Mouse (Mus musculus) MEL (cell line): ENCODE measurements at regions not wholly inside any gene's neighbourhood (a gene's known extent, or its start where the extent isn't known, plus 50 kb on each side); places are given as distances from the start of the nearest gene placed in this dataset.
"Not testable (repeated sequence)": the region's sequence is repeated elsewhere in the genome, so short reads cannot be mapped to it uniquely, and the experiment has no call there.

Experiments
- DNase-seq: peaks from one replicate; pipeline ENCODE4 v3.0.0; 2011; ENCODE audit warnings: low read depth, low spot score
- H3K27ac ChIP-seq: 2 replicates; pipeline ENCODE4 v1.5.1; 2012; ENCODE audit warnings: low read depth, mild to moderate bottlenecking, control low read depth, low read length, moderate library complexity; ENCODE audit not compliant: control insufficient read depth
- H3K27me3 ChIP-seq, 2 experiments: fragments of 150-350 bp in 1 of 2; sonication (generic) in 1 of 2; 2 replicates each; pipeline ENCODE4 v1.6.1; 2012; ENCODE audit warnings: low read length in 2 of 2, mild to moderate bottlenecking in 2 of 2, improper control_type of control experiment in 1 of 2, moderate library complexity in 1 of 2; ENCODE audit not compliant: insufficient read depth in 2 of 2, control insufficient read depth in 1 of 2
- H3K36me3 ChIP-seq, 2 experiments: 2 replicates each; pipeline ENCODE4 v1.6.1; 2012 to 2014; ENCODE audit warnings: low read length in 2 of 2, improper control_type of control experiment in 1 of 2, inconsistent platforms in 1 of 2, mild to moderate bottlenecking in 1 of 2; ENCODE audit not compliant: insufficient read depth in 2 of 2, control insufficient read depth in 1 of 2
- H3K4me1 ChIP-seq, 2 experiments: fragments of 150-350 bp in 1 of 2; sonication (generic) in 1 of 2; 2 replicates each; pipeline ENCODE4 v1.6.1; 2012; ENCODE audit warnings: low read length in 2 of 2, improper control_type of control experiment in 1 of 2, mild to moderate bottlenecking in 1 of 2; ENCODE audit not compliant: insufficient read depth in 2 of 2, control insufficient read depth in 1 of 2
- H3K4me3 ChIP-seq, 2 experiments: fragments of 150-350 bp in 1 of 2; sonication (generic) in 1 of 2; 2 replicates each; pipeline ENCODE4 v1.5.1; 2012; ENCODE audit warnings: low read depth in 2 of 2, low read length in 2 of 2, mild to moderate bottlenecking in 2 of 2, moderate library complexity in 2 of 2, control low read depth in 1 of 2, improper control_type of control experiment in 1 of 2; ENCODE audit not compliant: control insufficient read depth in 1 of 2, insufficient read depth in 1 of 2
- H3K79me2 ChIP-seq: 2 replicates; pipeline ENCODE4 v1.6.1; 2012; ENCODE audit warnings: mild to moderate bottlenecking, low read length, moderate library complexity; ENCODE audit not compliant: control insufficient read depth, poor library complexity, insufficient read depth
- H3K9ac ChIP-seq: 2 replicates; pipeline ENCODE4 v1.6.1; 2012; ENCODE audit warnings: low read depth, mild to moderate bottlenecking, control low read depth, low read length, moderate library complexity; ENCODE audit not compliant: control insufficient read depth, poor library complexity, severe bottlenecking
- H3K9me3 ChIP-seq: fragments of 150-350 bp; sonication (generic); replicated peaks from 2 replicates; pipeline ENCODE4 v1.6.1; 2012; ENCODE audit warnings: mild to moderate bottlenecking, low read length, improper control_type of control experiment, moderate library complexity; ENCODE audit not compliant: insufficient read depth

- H3K27ac ChIP-seq, H3K79me2 ChIP-seq, H3K9ac ChIP-seq, H3K36me3 ChIP-seq, H3K4me3 ChIP-seq, H3K27me3 ChIP-seq, H3K9me3 ChIP-seq, H3K4me1 ChIP-seq, DNase-seq: not testable (repeated sequence)
Measured at GRCm38 (mm10) chr14:53030227-53030626, 534.7 kb upstream of the Olfr1507 start.

- H3K27ac ChIP-seq, H3K27me3 ChIP-seq, H3K9me3 ChIP-seq, H3K4me1 ChIP-seq, H3K4me3 ChIP-seq, H3K9ac ChIP-seq, DNase-seq, H3K36me3 ChIP-seq, H3K79me2 ChIP-seq: not testable (repeated sequence)
Measured at GRCm38 (mm10) chr14:53026958-53027357, 531.4 kb upstream of the Olfr1507 start.

GRCm38 (mm10) chr14:53020152-53020551, 524.6 kb upstream of the Olfr1507 start:
- not testable (repeated sequence) for H3K9ac ChIP-seq, H3K27ac ChIP-seq, H3K36me3 ChIP-seq, H3K27me3 ChIP-seq, H3K79me2 ChIP-seq, H3K4me3 ChIP-seq, H3K4me1 ChIP-seq, DNase-seq, H3K9me3 ChIP-seq

- H3K79me2 ChIP-seq, H3K9ac ChIP-seq, H3K9me3 ChIP-seq, H3K4me1 ChIP-seq, H3K27me3 ChIP-seq, H3K27ac ChIP-seq, DNase-seq, H3K36me3 ChIP-seq, H3K4me3 ChIP-seq: not testable (repeated sequence)
Measured at GRCm38 (mm10) chr14:53007741-53008140, 512.2 kb upstream of the Olfr1507 start.

GRCm38 (mm10) chr14:53007323-53007722, 511.8 kb upstream of the Olfr1507 start:
- DNase-seq, H3K79me2 ChIP-seq, H3K4me3 ChIP-seq, H3K9ac ChIP-seq, H3K9me3 ChIP-seq, H3K36me3 ChIP-seq, H3K27me3 ChIP-seq, H3K27ac ChIP-seq, H3K4me1 ChIP-seq: not testable (repeated sequence)

GRCm38 (mm10) chr14:53001289-53001688, 505.7 kb upstream of the Olfr1507 start:
- H3K9me3 ChIP-seq, H3K9ac ChIP-seq, H3K79me2 ChIP-seq, DNase-seq, H3K27me3 ChIP-seq, H3K4me1 ChIP-seq, H3K4me3 ChIP-seq, H3K36me3 ChIP-seq, H3K27ac ChIP-seq: not testable (repeated sequence)

- not testable (repeated sequence) for H3K36me3 ChIP-seq, H3K9me3 ChIP-seq, H3K4me3 ChIP-seq, H3K4me1 ChIP-seq, DNase-seq, H3K79me2 ChIP-seq, H3K9ac ChIP-seq, H3K27ac ChIP-seq, H3K27me3 ChIP-seq
Measured at GRCm38 (mm10) chr14:52992106-52992760, 496.7 kb upstream of the Olfr1507 start.
